ENCODE assay signal across 18 mouse cellular contexts in the genomic region with DNA sequence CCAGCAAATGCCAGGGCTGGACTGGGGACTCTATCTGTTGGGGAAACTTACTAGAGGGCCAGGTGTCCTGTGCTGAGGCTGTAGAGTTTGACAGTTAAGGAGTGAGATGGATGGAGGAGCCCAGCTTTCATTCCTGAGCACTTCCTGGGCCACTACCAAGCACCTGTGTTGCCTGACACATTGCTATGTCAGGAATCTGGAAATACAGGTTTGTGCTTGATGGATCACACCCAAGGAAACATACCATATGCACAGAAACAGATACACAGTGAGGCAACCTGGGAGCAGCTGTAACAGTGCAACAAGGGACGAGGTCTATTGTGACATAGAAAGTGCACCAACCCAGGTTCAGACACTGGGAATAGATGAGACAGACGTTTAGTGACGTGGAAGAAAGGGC.
A peak's percentile ranks its signal among the peaks of the same experiment; 100 is the strongest.
DNase-seq lines count a peak whose midpoint lies in the region; ATAC-seq and TF ChIP-seq lines count a peak whose summit lies in the region.
"Had no signal": no experiment of that assay in that cellular context is flagged by ENCODE, and none has a peak within 500 bp of the region (broad histone marks: within the 10 kb centered on the region; RNA-seq: fewer than 3 reads in every experiment).

No protein-coding gene starts in this region.

- H3K27me3 ChIP-seq in kidney, embryonic 14.5 days (ENCODE audit: control insufficient read depth, insufficient read depth, low read length): no peaks in the 10 kb centered on the region
- H3K27me3 ChIP-seq in embryonic facial prominence, embryonic 14.5 days (replicated peaks; ENCODE audit: control insufficient read depth, insufficient read depth, low read length): no peaks in the 10 kb centered on the region
- no peaks in the 10 kb centered on the region for H3K27me3 ChIP-seq in forebrain, postnatal 0 days (ENCODE audit: insufficient read depth, low read length)
- H3K27me3 ChIP-seq: forebrain, embryonic 12.5 days; heart, embryonic 15.5 days; liver, embryonic 15.5 days; neural tube, embryonic 13.5 days had no signal

- no peak overlapping the region for H3K4me2 ChIP-seq in kidney, embryonic 14.5 days (replicated peaks; ENCODE audit: low read depth, low read length)
- H3K4me2 ChIP-seq in embryonic facial prominence, embryonic 14.5 days (ENCODE audit: low read depth, low read length): no peak overlapping the region
- H3K4me2 ChIP-seq in forebrain, postnatal 0 days (ENCODE audit: low read depth): no peak overlapping the region
- H3K4me2 ChIP-seq: forebrain, embryonic 12.5 days; heart, embryonic 15.5 days; liver, embryonic 15.5 days; neural tube, embryonic 13.5 days had no signal

- no peak for TF ChIP-seq CTCF in forebrain, postnatal 0 days (IDR thresholded peaks at IDR 0.05; ENCODE audit: low read depth)

- peak; percentile 26 to 63 for DNase-seq in kidney, adult 8-10 months
- peak; percentile 45 for DNase-seq in R1 (ENCODE audit: low read depth, low spot score)
- peak; percentile 72 for DNase-seq in embryonic facial prominence, embryonic 14.5 days (ENCODE audit: low spot score)
- DNase-seq in kidney, postnatal 25 days: peak; percentile 24 to 45
- no peak for DNase-seq in gastrocnemius, adult 18-20 months (ENCODE audit: low spot score)
- no peak for DNase-seq in forebrain, postnatal 0 days
- DNase-seq: adrenal gland, postnatal 36 days; cerebellum, adult 9-10 months; heart, adult 18-20 months; right cerebral cortex, postnatal 14 days; thymus, postnatal 25 days had no signal

- H3K27ac ChIP-seq in kidney, embryonic 14.5 days (ENCODE audit: low read depth, low read length): no peak overlapping the region
- H3K27ac ChIP-seq in embryonic facial prominence, embryonic 14.5 days (replicated peaks; ENCODE audit: low read depth, low read length): no peak overlapping the region
- H3K27ac ChIP-seq in forebrain, postnatal 0 days (ENCODE audit: low read depth, low read length): no peak overlapping the region
- H3K27ac ChIP-seq: forebrain, embryonic 12.5 days; heart, embryonic 15.5 days; liver, embryonic 15.5 days; neural tube, embryonic 13.5 days had no signal

- H3K9me3 ChIP-seq in kidney, embryonic 14.5 days (ENCODE audit: control insufficient read depth, low read length): peaks cover 6% of the 10 kb centered on the region; the same call in 1 of the 2 replicates
- peaks cover 9% of the 10 kb centered on the region; the same call in 1 of the 2 replicates for H3K9me3 ChIP-seq in embryonic facial prominence, embryonic 14.5 days (ENCODE audit: control insufficient read depth, low read length)
- no peaks in the 10 kb centered on the region for H3K9me3 ChIP-seq in forebrain, postnatal 0 days (ENCODE audit: low read length)
- H3K9me3 ChIP-seq: liver, embryonic 15.5 days; neural tube, embryonic 13.5 days had no signal

- no peak overlapping the region for H3K4me3 ChIP-seq in kidney, embryonic 14.5 days (ENCODE audit: low read length)
- no peak overlapping the region for H3K4me3 ChIP-seq in embryonic facial prominence, embryonic 14.5 days (ENCODE audit: low read depth, low read length)
- no peak overlapping the region for H3K4me3 ChIP-seq in forebrain, postnatal 0 days (ENCODE audit: low read depth, low read length)
- H3K4me3 ChIP-seq: forebrain, embryonic 12.5 days; heart, embryonic 15.5 days; liver, embryonic 15.5 days; neural tube, embryonic 13.5 days had no signal

- 78% methylated on average over 3 of the region's 3 CpGs for WGBS in kidney, embryonic 14.5 days
- 68% methylated on average over 3 of the region's 3 CpGs for WGBS in embryonic facial prominence, embryonic 14.5 days
- 88% methylated on average over 3 of the region's 3 CpGs for WGBS in forebrain, postnatal 0 days

- H3K4me1 ChIP-seq in kidney, embryonic 14.5 days (ENCODE audit: control insufficient read depth, insufficient read depth, low read length): no peaks in the 10 kb centered on the region
- H3K4me1 ChIP-seq in embryonic facial prominence, embryonic 14.5 days (ENCODE audit: control insufficient read depth, insufficient read depth, low read length): 0 out of 2 replicates have a peak, but pooled peaks cover 4% of the 10 kb centered on the region
- no peaks in the 10 kb centered on the region for H3K4me1 ChIP-seq in forebrain, postnatal 0 days (ENCODE audit: insufficient read depth)
- H3K4me1 ChIP-seq: liver, embryonic 15.5 days had no signal

- no peak overlapping the region for H3K9ac ChIP-seq in kidney, embryonic 14.5 days (ENCODE audit: low read depth, low read length)
- no peak overlapping the region for H3K9ac ChIP-seq in embryonic facial prominence, embryonic 14.5 days (ENCODE audit: low read depth, low read length)
- H3K9ac ChIP-seq in forebrain, postnatal 0 days: no peak overlapping the region
- H3K9ac ChIP-seq: forebrain, embryonic 12.5 days; heart, embryonic 15.5 days; liver, embryonic 15.5 days; neural tube, embryonic 13.5 days had no signal

- no peak for ATAC-seq in kidney, embryonic 14.5 days (ENCODE audit: low FRiP score, low TSS enrichment)
- ATAC-seq in embryonic facial prominence, embryonic 14.5 days (ENCODE audit: low read depth): peak; percentile 64
- no peak for ATAC-seq in frontal cortex, adult (ENCODE audit: low TSS enrichment)
- ATAC-seq in forebrain, postnatal 0 days: no peak
- ATAC-seq: activated CD4-positive, CD25-positive, alpha-beta regulatory T cell, adult 4 months had no signal

- no peaks in the 10 kb centered on the region for H3K36me3 ChIP-seq in kidney, embryonic 14.5 days (ENCODE audit: control insufficient read depth, insufficient read depth, low read length)
- no peaks in the 10 kb centered on the region for H3K36me3 ChIP-seq in embryonic facial prominence, embryonic 14.5 days (ENCODE audit: control insufficient read depth, insufficient read depth, low read length)
- no peaks in the 10 kb centered on the region for H3K36me3 ChIP-seq in forebrain, postnatal 0 days (ENCODE audit: insufficient read depth)
- H3K36me3 ChIP-seq: forebrain, embryonic 12.5 days; heart, embryonic 15.5 days; liver, embryonic 15.5 days; neural tube, embryonic 13.5 days had no signal

Comparison
In these comparisons a context has a peak if more than half of its experiments do, and no peak if none do; other contexts are left out.
1. DNase-seq: peak in kidney, adult 8-10 months (2 of 2), R1 (single experiment), embryonic facial prominence, embryonic 14.5 days (single experiment) and kidney, postnatal 25 days (2 of 2); none in gastrocnemius, adult 18-20 months (single experiment) and forebrain, postnatal 0 days (single experiment).